Mouse (Mus musculus) heart, adult 2 months (tissue): ENCODE results near the gene Slit1. TPM values are rescaled to one million over a fixed set of nuclear protein-coding genes. Genes with fewer than 3 reads are reported as not detected.

Experiments
- DNase-seq, 2 experiments: peaks; one replicate each; pipeline ENCODE4 v3.0.0; 2021
- H3K27ac ChIP-seq: fragments of 200-600 bp; 2 replicates; pipeline ENCODE4 v1.8.1; 2022
- H3K27me3 ChIP-seq: fragments of 200-500 bp; 2 replicates; pipeline ENCODE4 v1.6.1; 2012; ENCODE audit warnings: mild to moderate bottlenecking, low read length, inconsistent platforms, mixed read lengths; ENCODE audit not compliant: control insufficient read depth, insufficient read depth
- H3K36me3 ChIP-seq: fragments of 200-500 bp; 2 replicates; pipeline ENCODE4 v1.6.1; 2012; ENCODE audit warnings: low read length, inconsistent platforms; ENCODE audit not compliant: control insufficient read depth, insufficient read depth
- H3K4me1 ChIP-seq: fragments of 200-500 bp; 2 replicates; pipeline ENCODE4 v1.6.1; 2011; ENCODE audit warnings: low read length; ENCODE audit not compliant: control insufficient read depth, insufficient read depth
- H3K4me3 ChIP-seq: fragments of 200-600 bp; 2 replicates; pipeline ENCODE4 v1.8.1; 2022
- H3K79me2 ChIP-seq: fragments of 200-500 bp; replicated peaks from 2 replicates; pipeline ENCODE4 v1.6.1; 2012; ENCODE audit warnings: mild to moderate bottlenecking, inconsistent platforms, low read length, moderate library complexity, mixed read lengths; ENCODE audit not compliant: control insufficient read depth, insufficient read depth
- H3K9ac ChIP-seq: fragments of 200-500 bp; 2 replicates; pipeline ENCODE4 v1.6.1; 2012; ENCODE audit warnings: low read depth, mild to moderate bottlenecking, control low read depth, inconsistent platforms, low read length, mixed read lengths
- CTCF ChIP-seq: fragments of 200-600 bp; IDR thresholded peaks from 2 replicates; pipeline ENCODE4 v1.8.1; 2022; ENCODE audit warnings: antibody characterized with exemption, mild to moderate bottlenecking, moderate library complexity
- EP300 ChIP-seq: fragments of 200-500 bp; IDR thresholded peaks from 2 replicates; pipeline ENCODE4 v1.6.1; 2011; ENCODE audit warnings: low read depth, low read length, control low read depth; ENCODE audit not compliant: insufficient read depth
- POLR2A ChIP-seq: fragments of 200-500 bp; IDR thresholded peaks from 2 replicates; pipeline ENCODE4 v1.6.1; 2011; ENCODE audit warnings: mild to moderate bottlenecking, low read depth, low read length, control low read depth; ENCODE audit not compliant: insufficient read depth
- WGBS: fragments of 180-500 bp; shearing (Covaris S2); methylation state at CpG from one replicate; pipeline ENCODE4 v1.1.7; 2018; 5-methylcytosine and 5-hydroxymethylcytosine counted together
- intact Hi-C: fragments of 180-260 bp; cut with DNase I; formaldehyde crosslinking; loops from one replicate; pipeline ENCODE4 v1.15.1; 2025
- microRNA-seq, 2 experiments: library from miRNA; unstranded; fragments of <30 nt; microRNA quantifications; one replicate each; pipeline ENCODE4 v1.2.0; 2021
- polyA plus RNA-seq: library from polyadenylated mRNA; depleted of rRNA; stranded (reverse); fragments of >200 nt; gene quantifications from 2 replicates; pipeline ENCODE4 v1.2.3, GENCODE M21; 2012; rRNA removed
- total RNA-seq, 2 experiments: library from RNA; stranded (reverse); gene quantifications; 2 replicates each; pipeline ENCODE4 v1.2.3; 2021

The Slit1 gene
- total and polyA plus RNA-seq, 3 experiments: 0.05 to 0.07 (median 0.06) TPM

DNA sequence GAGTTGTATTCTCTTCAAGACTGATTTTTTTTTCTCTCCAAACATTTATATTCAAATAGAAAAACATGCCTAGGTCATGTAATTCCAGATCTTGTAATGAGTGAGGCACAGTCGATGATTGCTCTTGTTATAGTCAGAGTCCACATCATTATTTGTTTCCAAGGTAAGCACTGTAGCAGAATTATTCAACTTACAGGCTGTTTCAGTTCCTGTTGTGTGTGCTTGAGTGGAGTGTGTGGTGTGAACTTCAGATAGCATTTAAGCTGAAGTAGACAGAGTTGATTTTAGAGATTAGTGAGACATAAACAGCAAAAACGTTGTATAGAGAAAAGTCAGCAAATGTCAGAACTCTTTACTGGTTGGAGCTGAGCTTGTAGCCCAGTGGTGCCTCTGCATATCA lies 174.7 kb downstream of the Slit1 start:
- Histone ChIP-seq H3K36me3 (no peaks in the 10 kb centered on the region), H3K79me2 (no peaks in the 10 kb centered on the region), H3K27ac (no peak overlapping the region), H3K4me3 (no peak overlapping the region), H3K27me3 (no peaks in the 10 kb centered on the region), H3K4me1 (no peaks in the 10 kb centered on the region), H3K9ac (no peak overlapping the region)
- WGBS: 52% methylated on average over 2 of the region's 2 CpGs
- DNase-seq: no peak
- TF ChIP-seq CTCF (no peak), POLR2A (no peak), EP300 (no peak)
- intact Hi-C loops: no loop called here

DNA sequence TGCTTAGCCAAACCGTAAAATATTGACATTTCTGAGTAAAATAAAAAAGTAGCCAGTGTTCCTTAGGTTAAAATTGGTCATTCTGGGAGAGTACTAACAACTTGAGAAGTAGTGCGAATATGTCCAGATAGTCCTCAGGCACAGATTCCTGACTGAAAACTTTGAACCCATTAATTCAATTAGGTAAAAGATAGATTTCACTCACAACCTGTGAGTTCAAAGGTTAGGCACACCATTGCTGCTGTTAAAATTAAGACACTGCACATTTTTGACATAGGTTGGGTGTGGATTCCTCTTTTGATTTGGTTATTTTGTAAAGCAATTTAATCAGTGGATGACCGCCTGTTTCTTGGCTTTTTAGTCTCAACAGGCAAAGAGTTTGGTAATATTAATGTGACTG lies 182.6 kb downstream of the Slit1 start:
- intact Hi-C loops: no loop called here
- Histone ChIP-seq H3K36me3 (peaks cover 5% of the 10 kb centered on the region; the same call in 1 of the 2 replicates), H3K79me2 (no peaks in the 10 kb centered on the region), H3K27me3 (no peaks in the 10 kb centered on the region), H3K27ac (no peak overlapping the region), H3K4me1 (no peaks in the 10 kb centered on the region), H3K4me3 (no peak overlapping the region), H3K9ac (no peak overlapping the region)
- TF ChIP-seq POLR2A (no peak), EP300 (no peak), CTCF (no peak)
- 95% methylated on average over 3 of the region's 3 CpGs for WGBS
- DNase-seq: no peak

DNA sequence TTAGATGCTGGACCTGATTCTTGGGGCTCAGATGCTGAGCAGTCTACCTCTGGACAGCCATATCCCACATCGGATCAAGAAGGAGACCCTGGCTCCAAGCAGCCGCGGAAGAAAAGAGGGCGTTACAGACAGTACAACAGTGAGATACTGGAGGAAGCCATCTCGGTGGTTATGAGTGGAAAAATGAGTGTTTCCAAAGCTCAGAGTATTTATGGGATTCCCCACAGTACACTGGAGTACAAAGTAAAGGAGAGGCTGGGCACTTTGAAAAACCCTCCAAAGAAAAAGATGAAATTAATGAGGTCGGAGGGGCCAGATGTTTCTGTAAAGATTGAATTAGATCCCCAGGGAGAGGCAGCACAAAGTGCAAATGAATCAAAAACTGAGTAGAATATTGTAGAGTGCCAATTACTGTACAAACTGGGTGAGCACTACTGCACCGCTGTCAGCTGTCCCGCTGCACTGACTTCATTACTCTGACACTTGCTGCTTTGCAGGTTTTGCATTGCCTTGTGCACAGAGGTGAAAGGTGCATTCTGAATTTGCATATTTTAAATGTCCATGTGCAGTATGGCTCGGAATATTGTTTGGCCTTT lies 184.5 kb downstream of the Slit1 start:
- Histone ChIP-seq H3K4me1 (no peaks in the 10 kb centered on the region), H3K27ac (no peak overlapping the region), H3K27me3 (no peaks in the 10 kb centered on the region), H3K79me2 (no peaks in the 10 kb centered on the region), H3K36me3 (peaks cover 10% of the 10 kb centered on the region; the same call in 1 of the 2 replicates), H3K9ac (no peak overlapping the region), H3K4me3 (no peak overlapping the region)
- intact Hi-C loops: no loop called here
- 84% methylated on average over 9 of the region's 9 CpGs for WGBS
- no peak for TF ChIP-seq EP300
- TF ChIP-seq POLR2A: no peak
- TF ChIP-seq CTCF: no peak
- no peak for DNase-seq

DNA sequence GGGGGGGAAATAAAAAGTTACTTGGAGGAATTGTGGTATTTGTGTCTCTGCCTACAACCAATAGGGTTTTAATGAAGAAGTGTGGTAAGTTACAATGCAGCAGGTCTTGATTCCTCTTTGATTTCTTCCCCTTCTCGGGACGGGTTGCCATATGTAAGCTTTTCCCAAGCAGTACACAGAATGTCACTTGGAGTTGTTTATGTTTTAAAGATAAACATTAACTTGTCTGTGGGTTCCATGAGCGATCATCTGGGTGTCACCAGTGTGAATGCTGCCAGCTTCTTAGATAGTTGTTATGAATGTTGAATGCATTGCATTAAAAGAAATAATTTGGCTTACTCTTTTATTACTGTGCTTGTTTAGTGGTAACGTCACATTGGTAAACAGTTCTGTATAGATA lies 186.0 kb downstream of the Slit1 start:
- no peak for DNase-seq
- 84% methylated on average over 4 of the region's 4 CpGs for WGBS
- intact Hi-C loops: no loop called here
- Histone ChIP-seq H3K4me1 (no peaks in the 10 kb centered on the region; the same call in 1 of the 2 replicates), H3K79me2 (0 out of 2 replicates have a peak, but pooled peaks cover under 1% of the 10 kb centered on the region), H3K36me3 (peaks cover 10% of the 10 kb centered on the region; the same call in 1 of the 2 replicates), H3K27me3 (no peaks in the 10 kb centered on the region), H3K27ac (no peak overlapping the region), H3K4me3 (no peak overlapping the region), H3K9ac (no peak overlapping the region)
- TF ChIP-seq POLR2A (no peak), CTCF (no peak), EP300 (no peak)

DNA sequence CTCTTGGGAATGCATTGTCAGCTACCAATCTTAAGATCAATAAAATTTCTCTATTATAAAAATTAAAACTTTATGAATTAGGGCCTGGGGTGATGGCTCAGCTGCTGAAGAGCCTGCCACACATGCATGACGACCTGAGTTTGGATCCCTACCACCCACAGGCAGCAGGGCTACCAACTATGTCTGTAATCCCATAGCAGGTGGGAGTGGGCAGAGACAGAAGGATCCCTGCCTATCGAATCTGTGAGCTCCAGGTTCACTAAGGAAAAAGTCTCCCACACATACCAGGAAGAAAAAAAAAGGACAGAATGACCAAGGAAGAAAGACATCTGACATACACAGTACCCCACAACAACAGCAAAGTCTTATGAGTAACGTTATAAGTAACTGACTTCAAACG lies 186.5 kb downstream of the Slit1 start:
- no peak overlapping the region for H3K27ac ChIP-seq
- no peaks in the 10 kb centered on the region; the same call in 1 of the 2 replicates for H3K4me1 ChIP-seq
- intact Hi-C loops: no loop called here
- 0 out of 2 replicates have a peak, but pooled peaks cover 2% of the 10 kb centered on the region for H3K79me2 ChIP-seq
- peaks cover 10% of the 10 kb centered on the region; the same call in 1 of the 2 replicates for H3K36me3 ChIP-seq
- H3K4me3 ChIP-seq: no peak overlapping the region
- 80% methylated on average over 4 of the region's 4 CpGs for WGBS
- DNase-seq: no peak
- TF ChIP-seq EP300 (no peak), POLR2A (no peak), CTCF (no peak)
- H3K9ac ChIP-seq: no peak overlapping the region
- no peaks in the 10 kb centered on the region for H3K27me3 ChIP-seq

Small RNA genes within 50 kb of the gene (microRNA-seq; reads per million reads assigned to microRNA genes)
- 0 to 0.39 reads per million in 2 experiments for gene Mir8091

Other genes with a start within 250 kb of the Slit1 start
- 1 to 10 TPM; 8.8 to 9.9 TPM for gene Gm340, start 161.3 kb downstream of the Slit1 start, total RNA-seq
- gene Gm340, start 161.3 kb downstream of the Slit1 start, polyA plus RNA-seq: 0.68 and 1.4 TPM in 2 replicates
- 1 to 10 TPM; 1.7 to 2.0 TPM for gene Arhgap19, start 58.4 kb upstream of the Slit1 start, total RNA-seq
- gene Arhgap19, start 58.4 kb upstream of the Slit1 start, polyA plus RNA-seq: 1.4 and 2.1 TPM in 2 replicates
- 1 to 10 TPM; 2.5 to 3.9 TPM for gene Frat1, start 86.3 kb upstream of the Slit1 start, total RNA-seq
- gene Frat1, start 86.3 kb upstream of the Slit1 start, polyA plus RNA-seq: 1.3 TPM in 2 replicates
- 1 to 10 TPM; 2.7 to 4.9 TPM for gene Frat2, start 104.5 kb upstream of the Slit1 start, total RNA-seq
- 1.4 and 1.7 TPM in 2 replicates for gene Frat2, start 104.5 kb upstream of the Slit1 start, polyA plus RNA-seq
- gene Rrp12, start 152.5 kb upstream of the Slit1 start, total RNA-seq: 10 to 100 TPM; 13.7 to 17.4 TPM
- gene Rrp12, start 152.5 kb upstream of the Slit1 start, polyA plus RNA-seq: 6.6 and 6.9 TPM in 2 replicates
- 100 to 1,000 TPM; 122 to 135 TPM for gene Pgam1, start 168.3 kb upstream of the Slit1 start, total RNA-seq
- 111 and 162 TPM in 2 replicates for gene Pgam1, start 168.3 kb upstream of the Slit1 start, polyA plus RNA-seq
- gene Exosc1, start 189.8 kb upstream of the Slit1 start, total RNA-seq: 10 to 100 TPM; 13.2 to 13.9 TPM
- 9.8 and 9.9 TPM in 2 replicates for gene Exosc1, start 189.8 kb upstream of the Slit1 start, polyA plus RNA-seq
- 10 to 100 TPM; 12.3 to 14.6 TPM for gene Zdhhc16, start 189.8 kb upstream of the Slit1 start, total RNA-seq
- 40.3 and 53.3 TPM in 2 replicates for gene Zdhhc16, start 189.8 kb upstream of the Slit1 start, polyA plus RNA-seq
- 10 to 100 TPM; 14.2 to 17.9 TPM for gene Mms19, start 237.5 kb upstream of the Slit1 start, total RNA-seq
- 35.4 and 48.4 TPM in 2 replicates for gene Mms19, start 237.5 kb upstream of the Slit1 start, polyA plus RNA-seq
- 10 to 100 TPM; 21.4 to 22.7 TPM for gene Ubtd1, start 238.1 kb upstream of the Slit1 start, total RNA-seq
- 27.3 and 37.3 TPM in 2 replicates for gene Ubtd1, start 238.1 kb upstream of the Slit1 start, polyA plus RNA-seq